Mouse (Mus musculus) 3134 (cell line): Measurements from ENCODE around the gene Stau1.
"Not testable (repeated sequence)": the region's sequence is repeated elsewhere in the genome, so short reads cannot be mapped to it uniquely, and the experiment has no call there.

ENCODE experiments used
- DNase-seq: peaks from one replicate; pipeline ENCODE4 v3.0.0-alpha.2; 2011; ENCODE audit warnings: low spot score; ENCODE audit not compliant: insufficient read length; ENCODE audit errors: extremely low read depth

The Stau1 gene

DNA sequence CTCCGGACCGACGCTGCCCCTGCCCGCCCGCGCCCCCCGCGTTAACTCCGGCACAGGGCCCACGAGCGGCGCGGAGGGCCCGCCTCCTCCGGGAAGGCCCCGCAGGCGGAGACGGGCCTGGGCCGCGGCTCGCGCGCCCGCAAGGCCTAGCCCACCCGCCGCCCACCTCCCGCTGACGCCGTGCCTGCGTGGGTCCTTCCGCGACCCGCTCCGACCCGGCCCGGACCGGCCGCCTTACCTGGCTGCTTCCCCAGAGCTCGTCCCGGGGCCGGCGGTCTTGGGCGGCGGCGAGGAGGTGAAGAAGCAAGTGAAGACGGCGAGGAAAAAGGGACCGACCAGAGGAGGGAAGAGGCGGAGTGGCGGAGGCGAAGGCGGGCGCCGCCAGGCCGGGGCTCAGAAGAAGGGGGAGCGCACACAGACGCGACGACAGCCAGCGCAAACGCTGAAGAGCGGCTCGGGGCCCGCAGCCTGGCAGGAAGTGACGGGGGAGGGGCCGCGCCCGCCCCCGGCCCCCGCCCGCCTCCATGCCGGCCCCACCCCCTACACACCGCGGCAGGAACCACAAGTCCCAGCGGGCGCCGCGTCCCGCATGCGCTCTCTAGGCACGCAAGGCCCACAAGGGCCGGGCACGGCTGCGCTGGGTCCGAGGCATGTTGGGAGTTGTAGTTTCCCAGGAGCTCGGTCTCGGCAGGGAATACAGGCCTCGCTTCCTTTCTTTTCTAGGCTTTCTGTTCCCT is at the start of gene Stau1:
Gene Stau1, minus strand, starts transcription at position 504 of the 737 bp plus-strand sequence.
- peak; percentile 92 for DNase-seq

DNA sequence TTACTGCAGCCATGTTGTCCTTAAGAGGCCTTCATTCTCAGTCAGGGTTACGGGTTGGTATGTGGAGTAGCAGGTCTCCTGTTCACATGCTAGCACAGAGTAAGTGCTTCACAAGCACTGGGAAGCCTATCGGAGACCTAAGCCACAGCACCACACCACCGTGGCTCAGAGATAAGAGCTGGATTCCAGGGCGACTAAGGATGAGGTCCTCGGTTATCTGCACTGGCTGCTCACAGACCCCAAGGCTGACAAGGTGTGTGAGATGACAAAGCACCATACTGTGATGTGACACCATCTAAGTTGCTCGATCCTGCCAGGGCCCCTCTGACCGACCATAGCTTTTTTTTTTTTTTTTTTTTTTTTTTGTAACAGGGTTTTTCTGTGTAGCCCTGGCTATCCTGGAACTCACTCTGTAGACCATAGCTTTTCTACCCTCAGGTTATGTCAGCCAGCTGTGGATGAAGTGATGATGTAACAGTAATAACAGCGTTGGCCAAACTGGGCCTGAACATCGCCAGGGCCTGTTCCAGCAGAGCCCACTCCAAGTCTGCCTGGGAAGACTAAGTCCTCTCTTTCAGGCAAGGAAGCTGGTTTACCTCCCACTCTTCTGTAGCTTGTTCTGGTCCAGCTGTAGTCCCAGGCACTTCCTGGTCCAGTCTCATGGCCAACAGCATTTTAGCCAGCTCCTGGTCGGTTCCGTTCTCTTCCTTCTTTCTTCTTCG is 47.5 kb upstream of the Stau1 start:
- DNase-seq = no peak

DNA sequence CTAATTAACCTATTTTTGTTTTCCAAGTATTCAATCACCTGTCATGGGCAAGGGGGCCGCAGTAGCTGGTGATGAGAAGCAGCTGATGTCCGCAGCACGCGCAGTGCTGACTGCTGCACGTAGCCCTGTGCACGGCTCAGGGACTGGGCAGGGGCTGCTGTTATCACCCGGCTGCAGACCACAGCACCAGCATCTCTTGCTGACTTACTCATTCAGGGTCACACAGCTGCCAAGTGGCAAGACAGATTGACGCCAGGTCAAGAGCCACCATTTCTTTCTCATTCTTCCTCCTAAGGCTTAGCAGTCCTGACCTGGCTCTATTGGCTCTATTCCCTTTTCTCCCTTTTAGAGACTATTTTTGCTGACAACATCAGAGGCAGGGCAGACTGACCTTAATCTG is 43.3 kb upstream of the Stau1 start:
- DNase-seq = no peak

DNA sequence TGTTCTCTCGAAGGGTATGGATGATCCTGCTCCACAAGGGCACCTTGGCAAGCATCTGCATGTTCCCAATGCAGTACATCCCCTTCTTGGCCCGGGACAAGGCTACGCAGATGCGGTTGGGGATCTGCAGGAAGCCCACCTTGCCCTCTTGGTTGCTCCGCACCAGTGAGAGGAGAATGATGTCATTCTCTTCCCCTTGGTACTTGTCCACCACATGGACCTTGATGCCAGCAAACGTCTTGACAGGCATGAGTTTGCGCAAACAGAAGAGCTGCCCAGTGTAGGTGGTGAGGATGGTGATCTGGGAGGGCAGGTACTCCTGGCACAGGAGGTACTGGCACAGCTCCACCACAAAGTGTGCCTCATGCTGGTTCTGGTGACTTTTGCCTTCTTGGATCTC is 42.6 kb upstream of the Stau1 start:
- DNase-seq = no peak

DNA sequence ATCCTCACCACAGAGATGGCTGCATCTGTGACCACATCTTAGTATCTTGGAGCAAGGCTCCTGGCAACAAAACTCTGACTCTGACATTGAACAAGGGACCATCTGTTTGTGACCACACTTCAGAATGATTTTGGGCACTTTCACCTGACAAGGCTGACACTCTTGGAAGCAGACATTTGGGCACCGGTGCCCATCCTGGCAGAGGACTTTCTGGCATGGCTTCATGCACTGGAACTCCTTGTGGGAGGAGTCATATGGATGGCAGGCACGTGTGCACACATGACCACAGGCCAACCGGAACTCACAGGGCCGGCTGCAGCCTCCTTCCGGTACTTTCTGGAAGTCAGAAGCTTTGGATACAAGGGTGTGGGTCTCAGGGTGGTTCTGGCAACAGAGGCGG is 42.2 kb upstream of the Stau1 start:
- no peak for DNase-seq

DNA sequence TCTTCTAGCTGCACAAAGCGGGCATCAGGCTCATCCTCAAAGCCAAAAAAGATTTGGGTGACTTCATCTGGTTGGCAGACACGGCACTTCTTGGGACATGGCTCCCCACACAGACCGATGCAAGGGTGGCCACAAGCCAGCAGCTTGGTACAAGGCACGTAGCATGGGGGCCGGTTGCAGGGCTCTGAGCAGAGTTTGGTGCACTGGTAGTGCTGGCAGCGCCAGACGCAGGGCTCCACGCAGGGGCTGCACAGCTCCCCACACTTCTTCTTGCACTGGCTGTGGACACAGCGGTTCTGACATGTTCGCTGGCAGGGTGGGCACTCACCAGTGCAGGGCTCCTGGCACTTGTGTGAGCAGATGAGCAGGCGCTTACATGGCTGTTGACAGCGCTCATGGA is 41.6 kb upstream of the Stau1 start:
- DNase-seq = no peak

DNA sequence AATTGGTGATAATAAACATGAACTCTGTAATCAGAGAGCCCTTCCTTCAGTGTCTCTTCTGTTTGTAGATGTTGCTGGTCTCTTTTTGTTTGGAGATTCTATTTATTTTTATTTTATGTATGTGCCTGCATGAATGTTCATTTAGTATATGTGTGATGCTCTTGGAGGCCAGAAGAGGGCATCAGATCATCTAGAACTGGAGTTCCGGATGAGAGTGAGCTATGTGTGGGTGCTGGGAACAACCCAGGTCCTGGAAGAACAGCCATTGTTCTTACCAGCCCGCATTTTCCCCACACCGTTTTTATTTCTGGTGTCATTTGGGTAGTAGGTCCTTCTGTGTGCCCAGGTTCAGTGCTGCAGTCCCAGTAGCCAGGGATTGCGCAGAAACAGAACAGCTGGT is 34.4 kb upstream of the Stau1 start:
- no peak for DNase-seq

DNA sequence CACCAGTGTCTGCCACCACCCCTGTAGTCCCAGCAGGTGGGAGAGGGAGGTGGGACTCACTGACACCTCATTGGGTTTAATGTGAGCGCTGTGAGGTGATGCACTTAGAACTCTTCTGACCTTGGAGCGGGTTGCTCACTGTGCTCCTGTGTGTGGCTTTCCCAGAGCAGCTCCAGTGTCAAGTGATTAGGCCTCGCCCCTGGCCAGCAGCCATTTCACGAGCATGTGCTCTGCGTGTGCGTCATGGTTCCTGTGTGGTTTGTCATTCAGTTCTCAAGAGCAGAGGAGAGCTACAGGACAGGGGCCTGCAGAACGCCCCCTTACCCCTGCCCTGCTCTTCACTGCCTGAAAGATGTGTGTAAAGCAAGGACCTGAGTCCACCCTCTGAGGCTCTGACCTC is 32.5 kb upstream of the Stau1 start:
- DNase-seq = no peak

DNA sequence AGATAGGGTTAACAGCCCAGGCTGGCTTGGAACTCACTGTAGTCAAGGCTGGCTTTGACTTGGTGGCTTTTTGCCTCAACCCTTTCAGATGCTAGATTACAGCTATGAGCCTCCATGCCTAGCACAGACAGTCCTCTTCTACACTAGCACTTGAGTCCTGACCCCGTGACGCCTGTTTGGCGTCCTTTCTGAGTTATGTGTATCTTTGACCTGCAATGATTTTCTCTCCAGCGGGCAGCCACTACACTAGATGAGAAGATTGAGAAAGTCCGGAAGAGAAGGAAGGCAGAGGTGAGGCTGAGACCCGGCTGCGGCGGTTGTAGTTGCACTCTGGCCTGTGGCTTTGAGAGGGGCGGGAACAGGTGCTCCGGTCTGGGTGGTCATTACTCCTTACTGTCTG is 23.3 kb upstream of the Stau1 start:
- no peak for DNase-seq

DNA sequence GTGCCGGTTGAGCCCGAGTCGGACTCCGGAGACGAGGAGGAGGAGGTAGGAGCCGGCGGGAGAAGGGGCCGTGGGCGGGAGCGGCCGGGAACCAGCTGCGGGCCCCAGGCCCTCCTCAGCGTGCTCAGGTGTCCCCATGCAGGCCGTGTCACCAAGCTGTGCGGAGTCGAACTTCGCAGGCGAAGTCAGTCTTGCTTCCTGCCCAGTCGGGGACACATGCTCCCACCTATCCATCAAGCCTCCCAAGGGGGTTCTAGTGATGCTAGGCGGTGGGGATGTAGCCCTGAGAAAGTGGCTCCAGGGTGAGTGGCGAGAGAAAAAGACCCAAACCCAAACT is 19.3 kb upstream of the Stau1 start:
- no peak for DNase-seq

DNA sequence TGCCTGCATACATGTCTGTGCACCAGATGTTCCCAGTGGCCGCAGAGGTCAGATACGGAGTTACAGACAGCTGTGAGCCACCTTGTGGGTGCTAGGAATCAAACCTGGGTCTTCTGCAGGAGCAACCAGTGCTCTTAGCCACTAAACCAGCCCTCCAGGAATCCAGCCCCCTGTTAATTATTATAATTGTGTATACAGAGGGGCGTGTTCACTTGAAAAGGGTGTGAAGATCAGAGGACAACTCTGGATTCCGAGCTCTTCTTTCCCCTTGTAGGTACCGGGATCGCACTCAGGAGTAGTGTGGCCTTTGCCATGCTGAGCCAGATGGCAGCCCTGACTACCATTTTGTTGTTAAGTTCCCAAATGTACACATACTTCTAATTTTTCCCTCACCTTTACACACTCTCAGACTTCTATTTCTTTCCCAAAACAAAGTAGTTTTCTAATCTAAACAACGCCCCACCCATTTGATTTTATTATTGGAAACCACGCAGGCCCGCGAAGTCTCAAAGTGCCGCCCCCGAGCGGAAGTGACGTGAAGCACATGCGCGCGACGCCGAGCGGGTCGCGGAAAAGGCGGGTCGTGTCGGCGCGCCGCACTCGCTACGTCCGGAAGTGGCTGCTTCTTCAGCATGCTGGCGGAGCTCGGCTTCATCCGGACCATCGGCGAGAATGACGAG is 18.7 kb upstream of the Stau1 start, which contains the start of gene Ddx27:
Gene Ddx27, plus strand, starts transcription at position 492 of the 680 bp plus-strand sequence.
- peak; percentile 97 for DNase-seq

DNA sequence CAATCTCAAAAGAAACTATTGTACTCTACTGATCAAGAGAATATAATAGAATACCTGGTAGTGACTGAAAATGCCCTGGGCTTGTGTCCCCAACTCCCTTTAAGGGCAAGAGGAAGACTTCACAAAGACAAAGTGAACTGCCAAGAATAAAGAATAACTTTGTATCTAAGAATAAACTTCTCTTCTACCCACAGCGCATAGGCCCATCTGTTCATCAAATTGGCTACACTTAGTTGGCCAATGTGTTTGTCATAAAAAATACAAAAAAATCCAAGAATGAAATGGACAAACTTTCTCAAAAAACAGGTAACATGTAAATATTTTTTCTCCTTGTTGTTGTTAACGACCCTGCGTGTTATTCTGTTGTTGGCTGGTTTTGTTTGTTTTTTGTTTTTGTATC is 14.4 kb upstream of the Stau1 start:
- no peak for DNase-seq

DNA sequence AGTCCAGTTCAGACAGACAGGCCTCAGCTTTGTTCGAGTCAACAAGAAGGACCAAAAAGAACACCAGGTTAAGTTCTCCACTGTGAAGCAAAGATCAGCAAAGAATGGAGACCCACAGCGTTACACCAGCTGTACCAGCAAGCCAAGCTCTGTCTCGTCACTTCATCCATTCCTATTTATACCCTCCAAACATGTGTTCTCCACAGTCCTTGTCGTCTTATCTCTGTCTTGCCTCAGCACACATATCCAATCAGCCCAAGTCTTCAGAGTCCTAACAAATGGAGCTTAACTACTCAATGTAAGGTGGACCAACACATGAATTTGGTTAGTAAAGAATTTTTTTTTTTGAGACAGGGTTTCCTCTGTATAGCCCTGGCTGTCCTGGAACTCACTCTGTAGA is 13.4 kb upstream of the Stau1 start:
- no peak for DNase-seq

DNA sequence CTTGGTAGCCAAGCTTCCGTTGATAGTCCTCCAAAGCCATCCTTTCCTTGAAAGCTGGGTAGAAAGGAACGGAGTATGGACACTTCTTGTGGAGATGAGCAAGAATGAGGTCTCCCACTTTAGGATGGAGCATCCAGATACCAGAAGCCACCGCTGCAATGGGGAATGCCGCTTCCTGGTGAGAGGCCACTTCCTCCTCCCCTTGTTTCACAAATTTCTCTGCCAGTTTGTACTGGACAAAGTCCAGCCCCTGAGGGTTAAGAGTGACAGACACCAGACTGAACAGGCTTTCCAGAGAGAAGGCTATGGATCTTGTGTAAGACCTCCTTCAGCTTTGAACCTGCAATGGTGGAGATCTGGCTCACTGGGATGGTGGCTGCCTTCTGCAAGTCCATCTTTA is 11.5 kb upstream of the Stau1 start:
- DNase-seq = not testable (repeated sequence)

DNA sequence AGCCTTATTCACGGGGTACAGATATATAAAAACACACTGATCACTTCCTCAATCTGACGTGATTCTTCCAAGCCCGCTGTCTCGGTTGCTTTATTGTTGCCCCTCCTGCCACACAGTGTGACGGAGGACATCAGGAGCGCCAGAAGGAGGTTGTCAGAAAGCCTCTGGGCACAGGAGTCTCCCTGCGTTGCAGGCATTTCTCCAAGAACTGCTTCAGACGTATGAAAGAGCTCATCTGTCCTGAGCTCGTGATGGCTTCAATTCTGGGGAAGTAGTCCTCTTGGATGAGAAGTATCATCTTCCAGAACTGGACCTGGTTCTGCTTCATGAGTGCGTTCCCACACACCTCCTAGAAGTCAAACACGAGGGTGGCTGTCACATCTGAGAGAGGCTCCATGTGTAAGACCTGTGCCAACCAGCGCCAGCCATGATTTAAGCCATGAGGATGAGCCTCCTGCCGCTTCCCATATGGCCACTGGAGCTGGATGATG is 10.9 kb upstream of the Stau1 start:
- DNase-seq = no peak

DNA sequence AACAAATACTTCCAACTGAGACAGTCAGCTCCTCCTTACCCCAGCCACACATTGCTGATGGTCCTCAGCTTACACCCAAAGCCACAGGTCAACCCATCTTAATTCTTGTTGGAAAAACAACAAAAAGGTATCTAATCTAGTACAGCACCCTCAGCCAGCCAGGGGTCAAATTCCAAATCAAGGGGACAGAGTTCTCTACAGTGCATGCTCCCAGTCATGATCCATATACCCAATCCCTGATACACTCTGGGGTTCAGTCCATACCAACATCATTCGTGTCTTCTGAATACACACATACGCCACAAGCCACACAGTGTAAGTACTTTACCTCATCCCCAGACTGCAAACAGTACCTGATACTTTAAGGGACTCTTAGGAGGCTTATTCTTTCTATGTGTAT is 10.3 kb upstream of the Stau1 start:
- DNase-seq = no peak

DNA sequence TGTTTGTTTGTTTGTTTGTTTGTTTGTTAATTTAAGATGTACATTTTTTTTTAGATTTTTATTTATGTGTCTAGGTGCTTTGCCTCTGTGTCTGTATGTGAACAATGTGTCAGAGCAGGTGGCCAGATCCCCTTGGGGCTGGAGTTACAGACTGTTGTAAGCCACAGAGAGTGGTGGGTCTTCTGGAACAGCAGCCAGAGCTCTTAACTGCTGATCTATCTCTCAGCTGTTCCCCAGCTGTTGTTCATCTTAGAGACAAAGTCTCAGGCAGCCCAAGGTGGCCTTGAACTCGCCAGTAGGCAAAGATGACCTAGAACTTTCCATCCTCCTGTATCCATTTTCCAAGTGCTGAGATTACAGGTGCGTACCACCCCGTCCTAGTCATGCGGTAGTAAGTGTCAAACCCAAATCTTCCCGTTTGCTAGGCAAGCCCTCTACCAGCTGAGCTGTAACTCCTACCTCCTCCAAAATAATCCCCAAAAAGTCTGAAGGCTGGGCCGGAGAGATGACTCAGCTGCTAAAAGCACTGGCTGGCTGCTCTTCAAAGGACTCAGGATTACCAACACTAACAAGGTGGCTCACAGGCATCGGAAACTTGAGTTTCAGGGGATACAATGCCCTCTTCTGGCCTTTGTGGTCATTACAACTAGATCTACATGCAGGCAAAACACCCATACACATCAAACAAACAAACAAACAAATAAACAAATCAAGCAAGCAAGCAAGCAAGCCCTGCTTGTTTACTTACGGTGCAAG is 8.2 kb upstream of the Stau1 start:
- peak; percentile 52 for DNase-seq

DNA sequence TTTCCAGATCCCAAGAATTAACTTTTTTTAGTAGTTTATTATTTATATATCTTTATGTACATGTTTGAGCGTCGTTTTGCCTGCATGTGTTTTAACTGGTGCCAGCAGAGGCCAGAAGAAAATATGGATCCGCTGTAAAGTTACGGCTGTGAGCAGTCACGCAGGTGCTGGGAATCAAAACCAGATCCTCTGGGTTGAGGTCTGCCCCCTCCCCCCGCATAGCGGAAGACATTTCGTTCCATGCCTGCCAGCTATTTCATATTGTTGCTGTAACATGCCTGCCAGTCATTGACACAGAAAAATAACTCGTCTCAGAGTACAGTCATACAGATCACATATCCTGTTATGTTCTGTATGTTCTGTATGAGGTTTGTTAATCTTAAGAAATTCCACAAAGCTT is 5.4 kb upstream of the Stau1 start:
- no peak for DNase-seq

DNA sequence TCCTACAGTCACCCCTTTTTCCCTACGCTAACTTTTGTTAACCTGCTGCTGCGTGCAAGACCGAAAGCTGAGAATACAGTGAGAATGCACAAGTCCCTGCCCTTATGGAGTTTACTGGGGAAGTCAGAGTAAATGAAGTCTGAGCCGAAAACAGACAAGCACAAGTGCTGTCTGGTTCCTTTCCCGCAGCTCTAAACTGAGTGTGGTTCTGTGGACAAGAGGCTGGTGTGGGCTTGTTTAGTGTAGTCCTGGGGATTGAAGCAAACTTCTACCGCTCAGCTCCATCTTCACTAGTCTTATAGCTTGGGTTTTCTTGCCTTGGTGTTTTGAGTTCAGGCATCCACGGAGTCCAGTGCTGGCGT is 415 bp upstream of the Stau1 start:
- no peak for DNase-seq

DNA sequence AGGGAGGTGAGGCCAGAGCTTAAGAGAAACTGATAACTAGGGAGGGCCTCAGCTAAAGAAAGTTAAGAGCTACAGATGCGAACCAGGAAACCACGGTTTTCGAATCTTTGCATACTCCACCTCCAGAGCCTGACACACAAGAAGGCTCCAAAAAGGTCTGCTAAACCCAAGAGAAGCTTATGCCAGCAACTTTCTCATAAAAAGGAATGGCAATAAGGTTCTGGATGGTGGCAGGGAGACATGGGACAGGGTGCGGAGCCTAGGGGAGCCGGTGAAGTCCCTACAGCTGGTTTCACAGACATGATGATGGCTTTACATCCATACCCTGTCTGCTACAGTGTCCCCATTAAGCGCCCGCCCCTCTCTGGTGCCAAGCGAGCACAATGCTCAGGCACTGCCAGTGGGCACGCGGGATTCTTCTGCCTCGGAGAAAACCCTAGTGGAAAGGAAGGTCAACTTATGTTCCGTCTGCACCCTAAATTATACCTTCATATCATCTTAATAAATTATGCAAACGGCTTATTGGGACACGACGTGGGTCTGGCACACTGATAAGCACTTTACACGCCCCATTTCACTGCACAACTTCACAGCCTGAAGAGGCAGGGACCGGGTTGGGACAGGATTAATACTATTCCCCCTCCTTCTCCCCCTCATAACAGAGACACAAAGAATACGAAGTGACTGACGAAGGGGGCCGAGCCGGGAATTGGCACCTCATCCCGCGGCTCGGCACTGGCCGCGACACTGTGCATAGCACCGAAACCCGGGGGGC is 891 bp downstream of the Stau1 start:
- DNase-seq = peak; percentile 40
